Mouse (Mus musculus): ENCODE results near the gene Ptprc. TPM values are rescaled to one million over a fixed set of nuclear protein-coding genes. Genes with fewer than 3 reads are reported as not detected.

Gene Ptprc
- polyA plus RNA-seq, 1 experiment from 2014 or later: 0.61 TPM

DNA sequence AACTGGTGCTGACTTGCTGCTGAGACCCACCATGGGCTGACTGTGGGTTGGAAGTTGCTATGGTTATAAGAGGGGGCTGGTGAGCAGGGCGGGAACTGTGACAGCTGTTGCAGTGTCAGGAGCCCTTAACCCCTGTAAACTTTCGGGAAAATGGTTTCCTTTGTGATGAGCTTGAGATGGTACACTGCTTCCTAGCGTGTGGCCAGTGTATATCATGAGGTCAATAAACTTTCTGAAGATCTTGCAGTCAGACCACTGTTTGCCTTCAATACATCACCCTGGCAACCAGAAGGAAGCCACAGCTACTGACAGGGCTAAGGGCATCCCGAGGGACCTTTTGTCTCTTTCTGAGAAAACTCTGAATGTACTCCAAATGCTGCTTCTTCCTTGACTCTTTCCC is 145.9 kb downstream of the Ptprc start:
- ATAC-seq: no peak

DNA sequence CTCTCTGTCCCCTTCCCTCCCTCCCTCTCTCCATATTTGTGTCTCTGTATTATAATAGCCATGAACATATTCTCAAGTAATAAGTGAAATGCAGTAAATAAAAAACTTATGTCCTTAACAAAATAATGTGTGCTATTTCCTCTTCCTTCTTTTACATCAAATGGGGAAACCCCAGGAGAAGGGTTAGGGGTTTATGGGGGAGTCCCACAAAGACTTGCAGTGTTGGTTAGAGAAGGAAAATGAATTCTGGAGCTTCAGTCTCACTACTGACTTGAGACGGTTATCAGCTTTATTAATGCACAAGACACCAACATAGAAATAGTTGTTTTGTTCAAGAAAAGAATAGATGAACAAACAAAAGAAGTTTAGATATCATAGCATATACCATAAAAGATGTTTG is 150.2 kb downstream of the Ptprc start:
- WGBS: 97% methylated on average over 1 of the region's 1 CpGs
- no peak overlapping the region for H3K9ac ChIP-seq (replicated peaks; ENCODE audit: low read depth, low read length)

More for the DNA sequence above, 145.9 kb downstream of the Ptprc start:
- no peaks in the 10 kb centered on the region for H3K4me1 ChIP-seq (replicated peaks; ENCODE audit: control insufficient read depth, insufficient read depth, low read length)
- WGBS: 61% methylated on average over 4 of the region's 4 CpGs
- no peak overlapping the region for H3K27ac ChIP-seq (ENCODE audit: low read length)
- no peak overlapping the region for H3K4me3 ChIP-seq (replicated peaks; ENCODE audit: low read length)
- H3K9ac ChIP-seq (replicated peaks; ENCODE audit: low read depth, low read length): no peak overlapping the region
- H3K27me3 ChIP-seq (replicated peaks; ENCODE audit: control insufficient read depth, insufficient read depth, low read length): no peaks in the 10 kb centered on the region
- H3K36me3 ChIP-seq (ENCODE audit: control insufficient read depth, insufficient read depth): no peaks in the 10 kb centered on the region
- H3K4me2 ChIP-seq (ENCODE audit: low read length): no peak overlapping the region
- H3K9me3 ChIP-seq (ENCODE audit: control insufficient read depth, low read length): no peaks in the 10 kb centered on the region

DNA sequence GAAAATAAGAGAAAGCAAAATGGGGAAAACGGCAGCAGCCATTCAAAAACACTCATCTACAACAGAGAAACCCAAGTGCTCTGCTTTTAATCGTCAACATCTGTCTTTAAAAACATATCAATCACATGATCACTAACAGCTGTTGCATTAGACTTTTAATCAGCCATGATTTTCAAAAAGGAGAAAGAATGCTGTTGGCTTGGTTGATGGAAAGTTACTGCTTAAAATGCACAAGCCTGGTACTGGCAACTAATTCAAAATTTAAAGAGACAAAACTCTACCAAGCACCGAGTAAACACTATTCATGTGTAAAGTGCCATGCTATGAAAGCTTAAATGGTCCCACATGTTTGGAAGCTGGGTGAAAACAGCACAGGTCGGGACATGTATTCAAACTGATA is 151.9 kb downstream of the Ptprc start:
- Histone ChIP-seq H3K9me3 (ENCODE audit: control insufficient read depth, low read length) (no peaks in the 10 kb centered on the region), H3K4me1 (replicated peaks; ENCODE audit: control insufficient read depth, insufficient read depth, low read length) (0 out of 2 replicates have a peak, but pooled peaks cover 2% of the 10 kb centered on the region), H3K4me3 (replicated peaks; ENCODE audit: low read length) (no peak overlapping the region), H3K9ac (replicated peaks; ENCODE audit: low read depth, low read length) (no peak overlapping the region), H3K36me3 (ENCODE audit: control insufficient read depth, insufficient read depth) (no peaks in the 10 kb centered on the region), H3K27me3 (replicated peaks; ENCODE audit: control insufficient read depth, insufficient read depth, low read length) (no peaks in the 10 kb centered on the region), H3K4me2 (ENCODE audit: low read length) (no peak overlapping the region), H3K27ac (ENCODE audit: low read length) (no peak overlapping the region)
- ATAC-seq: 0 out of 2 replicates have a peak, but pooled peaks have one; percentile 27
- 27% methylated on average over 4 of the region's 4 CpGs for WGBS

More for the DNA sequence above, 150.2 kb downstream of the Ptprc start:
- Histone ChIP-seq H3K27ac (ENCODE audit: low read length) (no peak overlapping the region), H3K4me1 (replicated peaks; ENCODE audit: control insufficient read depth, insufficient read depth, low read length) (0 out of 2 replicates have a peak, but pooled peaks cover 2% of the 10 kb centered on the region), H3K27me3 (replicated peaks; ENCODE audit: control insufficient read depth, insufficient read depth, low read length) (no peaks in the 10 kb centered on the region), H3K4me2 (ENCODE audit: low read length) (no peak overlapping the region), H3K9me3 (ENCODE audit: control insufficient read depth, low read length) (no peaks in the 10 kb centered on the region), H3K4me3 (replicated peaks; ENCODE audit: low read length) (no peak overlapping the region), H3K36me3 (ENCODE audit: control insufficient read depth, insufficient read depth) (no peaks in the 10 kb centered on the region)
- ATAC-seq: no peak

DNA sequence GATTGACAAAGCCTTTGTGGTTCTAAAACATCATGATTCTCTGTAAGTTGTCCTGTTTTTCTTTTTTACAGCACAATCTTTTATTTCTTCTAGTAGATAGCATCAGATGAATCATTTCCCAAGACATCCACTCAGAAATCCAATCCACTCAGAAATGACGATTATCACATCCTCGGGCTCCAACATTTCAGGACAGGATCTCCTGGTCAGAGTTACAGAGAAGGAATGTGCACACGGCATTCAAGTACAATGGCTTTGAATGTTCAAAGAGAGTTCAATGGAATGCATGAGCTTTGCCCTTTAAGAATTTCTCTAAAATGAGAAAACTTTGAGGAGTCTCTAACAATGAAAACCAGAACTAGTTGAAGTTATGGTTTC is 152.6 kb downstream of the Ptprc start:
- no peak overlapping the region for H3K9ac ChIP-seq (replicated peaks; ENCODE audit: low read depth, low read length)
- H3K9me3 ChIP-seq (ENCODE audit: control insufficient read depth, low read length): no peaks in the 10 kb centered on the region
- H3K27ac ChIP-seq (ENCODE audit: low read length): peak overlapping the region; percentile 42; the same call in 1 of the 2 replicates

DNA sequence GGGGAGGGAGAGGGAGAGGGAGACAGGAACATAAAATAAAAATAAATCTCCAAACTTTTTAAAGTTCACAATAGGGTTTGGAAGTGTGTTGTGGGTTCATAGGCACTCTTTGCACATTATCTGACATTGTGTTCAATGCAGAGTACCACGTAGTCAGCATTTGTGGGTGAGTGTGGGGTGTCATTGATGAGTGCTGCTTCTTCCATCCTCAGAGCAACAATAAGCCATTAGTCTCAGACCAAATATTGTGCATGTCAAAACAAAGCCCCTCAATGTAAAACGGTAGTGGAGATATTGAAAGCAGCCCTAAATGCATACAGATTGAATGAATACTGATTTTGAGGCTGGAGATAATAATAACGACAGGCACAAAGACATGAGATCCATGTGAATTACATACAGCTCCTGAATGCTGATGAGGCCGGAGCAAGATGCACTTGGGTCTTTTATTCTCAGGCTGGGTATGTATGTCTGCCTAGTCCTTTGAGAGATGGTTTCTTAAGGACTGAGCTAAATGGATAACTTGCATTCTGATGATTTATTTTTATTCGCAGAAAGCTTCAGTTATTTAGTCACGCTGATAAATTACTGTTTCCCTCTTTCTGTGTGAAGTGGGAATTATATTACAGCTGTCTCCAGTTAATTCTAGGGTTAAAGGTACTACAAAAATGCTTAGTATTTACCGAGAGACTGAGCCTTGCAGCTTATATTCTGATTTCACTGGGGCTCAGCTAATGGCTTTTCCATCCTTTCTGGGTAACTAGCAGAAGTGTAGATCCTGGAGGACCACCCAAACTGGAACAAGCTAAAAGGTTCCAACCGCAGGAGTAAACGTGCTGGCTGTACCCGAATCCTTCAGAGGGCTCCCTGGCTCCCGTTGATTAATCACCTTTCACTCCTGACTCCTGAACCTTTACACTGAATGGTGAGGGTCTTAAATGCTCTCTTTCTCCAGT is 153.3 kb downstream of the Ptprc start:
- Histone ChIP-seq H3K27ac (ENCODE audit: low read length) (peak overlapping the region; percentile 42; the same call in 1 of the 2 replicates), H3K9me3 (ENCODE audit: control insufficient read depth, low read length) (no peaks in the 10 kb centered on the region), H3K4me2 (ENCODE audit: low read length) (no peak overlapping the region), H3K27me3 (replicated peaks; ENCODE audit: control insufficient read depth, insufficient read depth, low read length) (no peaks in the 10 kb centered on the region), H3K4me3 (replicated peaks; ENCODE audit: low read length) (no peak overlapping the region), H3K9ac (replicated peaks; ENCODE audit: low read depth, low read length) (no peak overlapping the region), H3K4me1 (replicated peaks; ENCODE audit: control insufficient read depth, insufficient read depth, low read length) (0 out of 2 replicates have a peak, but pooled peaks cover 2% of the 10 kb centered on the region), H3K36me3 (ENCODE audit: control insufficient read depth, insufficient read depth) (no peaks in the 10 kb centered on the region)
- peak; percentile 91 for ATAC-seq
- WGBS: 34% methylated on average over 11 of the region's 11 CpGs

More for the DNA sequence above, 152.6 kb downstream of the Ptprc start:
- 30% methylated on average over 3 of the region's 3 CpGs for WGBS
- H3K4me3 ChIP-seq (replicated peaks; ENCODE audit: low read length): no peak overlapping the region
- no peaks in the 10 kb centered on the region for H3K36me3 ChIP-seq (ENCODE audit: control insufficient read depth, insufficient read depth)
- H3K27me3 ChIP-seq (replicated peaks; ENCODE audit: control insufficient read depth, insufficient read depth, low read length): no peaks in the 10 kb centered on the region
- ATAC-seq: no peak
- H3K4me2 ChIP-seq (ENCODE audit: low read length): no peak overlapping the region
- 0 out of 2 replicates have a peak, but pooled peaks cover 2% of the 10 kb centered on the region for H3K4me1 ChIP-seq (replicated peaks; ENCODE audit: control insufficient read depth, insufficient read depth, low read length)

Other genes with a start within 250 kb of the Ptprc start
- gene Atp6v1g3, start 98.0 kb upstream of the Ptprc start, polyA plus RNA-seq (2015; fragmentation: Nextera tagmentation; extraction: Ambion mirVana): not detected in 2 replicates